Mouse (Mus musculus): Measurements from ENCODE around the gene Tsr2. TPM values are rescaled to one million over a fixed set of nuclear protein-coding genes. Genes with fewer than 3 reads are reported as not detected.

Tsr2 gene
- polyA plus RNA-seq, 1 experiment from 2014 or later: 37.0 TPM

Other genes with a start within 250 kb of the Tsr2 start
- 59.1 and 61.1 TPM in 2 replicates for gene Gnl3l, start 79.2 kb downstream of the Tsr2 start, polyA plus RNA-seq (2016; fragmentation: Nextera tagmentation; extraction: Ambion mirVana)
- 12.8 and 12.9 TPM in 2 replicates for gene Fgd1, start 50.4 kb downstream of the Tsr2 start, polyA plus RNA-seq (2016; fragmentation: Nextera tagmentation; extraction: Ambion mirVana)
- 10.6 and 13.2 TPM in 2 replicates for gene Wnk3, start 101.5 kb upstream of the Tsr2 start, polyA plus RNA-seq (2016; fragmentation: Nextera tagmentation; extraction: Ambion mirVana)
- 3.4 and 3.7 TPM in 2 replicates for gene Fam120c, start 247.6 kb upstream of the Tsr2 start, polyA plus RNA-seq (2016; fragmentation: Nextera tagmentation; extraction: Ambion mirVana)